Mouse (Mus musculus) liver, embryonic 16.5 days (tissue): ENCODE results near the gene Cnfn. TPM values are rescaled to one million over a fixed set of nuclear protein-coding genes. Genes with fewer than 3 reads are reported as not detected.

Experiments
- ATAC-seq: fragments of 200-750 bp; cut with Nextera tagmentation; 2 replicates; pipeline ENCODE4 v1.8.0; 2017; ENCODE audit warnings: low read depth, mild to moderate bottlenecking, moderate number of reproducible peaks, moderate library complexity
- H3K27ac ChIP-seq: fragments of 300-500 bp; sonication (generic); 2 replicates; pipeline ENCODE4 v1.5.1; 2014; ENCODE audit warnings: mild to moderate bottlenecking, low read length
- H3K27me3 ChIP-seq: fragments of 300-500 bp; sonication (generic); 2 replicates; pipeline ENCODE4 v1.6.1; 2014; ENCODE audit warnings: low read depth, low read length, mixed read lengths; ENCODE audit not compliant: control insufficient read depth, insufficient read depth
- H3K36me3 ChIP-seq: fragments of 300-500 bp; sonication (generic); 2 replicates; pipeline ENCODE4 v1.6.1; 2014; ENCODE audit warnings: mild to moderate bottlenecking; ENCODE audit not compliant: control insufficient read depth, insufficient read depth
- H3K4me1 ChIP-seq: fragments of 300-500 bp; sonication (generic); 2 replicates; pipeline ENCODE4 v1.6.1; 2014; ENCODE audit warnings: low read depth, low read length, mixed read lengths; ENCODE audit not compliant: control insufficient read depth
- H3K4me2 ChIP-seq: fragments of 300-500 bp; sonication (generic); 2 replicates; pipeline ENCODE4 v1.6.1; 2014; ENCODE audit warnings: low read depth, low read length, mixed read lengths
- H3K4me3 ChIP-seq: fragments of 300-500 bp; sonication (generic); 2 replicates; pipeline ENCODE4 v1.5.1; 2014; ENCODE audit warnings: low read depth, mild to moderate bottlenecking, low read length
- H3K9ac ChIP-seq: fragments of 300-500 bp; sonication (generic); 2 replicates; pipeline ENCODE4 v1.6.1; 2014; ENCODE audit warnings: low read depth, low read length
- H3K9me3 ChIP-seq: fragments of 300-500 bp; sonication (generic); replicated peaks from 2 replicates; pipeline ENCODE4 v1.6.1; 2016; ENCODE audit warnings: low read length; ENCODE audit not compliant: control insufficient read depth
- WGBS: fragments of 180-500 bp; shearing (Covaris S2); extraction: QIAGEN DNeasy Blood & Tissue Kit; methylation state at CpG from one replicate; pipeline ENCODE4 v1.1.7; 2014; ENCODE audit not compliant: insufficient replicate concordance; 5-methylcytosine and 5-hydroxymethylcytosine counted together
- polyA plus RNA-seq: library from polyadenylated mRNA; unstranded; fragments of >200 nt; fragmentation: Nextera tagmentation; extraction: Ambion mirVana; gene quantifications from 2 replicates; pipeline ENCODE4 v1.2.1, GENCODE M21; 2015

Gene Cnfn
- polyA plus RNA-seq = not detected in 2 replicates

DNA sequence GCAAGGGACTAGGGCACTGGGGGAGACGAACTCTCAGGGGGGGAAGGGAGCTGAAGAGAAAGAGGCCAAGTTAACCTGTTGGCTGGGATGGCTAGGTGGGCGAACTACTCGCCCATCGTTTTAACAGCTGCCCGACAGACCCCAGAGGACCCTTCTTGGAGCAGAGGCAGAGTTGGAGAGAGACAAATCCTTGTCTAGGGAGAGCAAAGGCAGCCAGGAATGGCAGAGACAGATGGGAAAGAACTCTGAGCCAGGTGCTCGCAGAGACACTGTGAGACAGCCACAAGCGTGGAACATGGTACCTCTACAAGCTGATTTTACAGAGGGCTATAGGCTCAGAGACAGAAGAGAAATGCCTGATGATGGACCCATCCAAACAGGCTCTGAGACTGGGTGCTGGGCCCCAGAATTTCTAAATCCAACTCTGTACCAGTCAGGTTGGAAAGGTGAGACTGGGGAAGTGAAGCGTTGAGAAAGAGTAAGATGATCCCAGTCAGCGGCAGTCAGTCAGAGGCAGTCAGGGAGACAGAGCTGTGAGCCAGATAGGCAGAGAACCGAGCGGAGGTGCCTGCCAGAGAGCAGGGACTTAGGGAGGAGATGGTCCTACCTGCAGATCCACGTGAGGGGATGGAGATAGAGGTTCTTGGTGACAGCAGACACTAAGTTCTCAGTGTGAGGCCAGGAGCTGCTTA, at the start of gene Cnfn:
Gene Cnfn (minus strand): TSS at position 667 of the 692 bp plus-strand sequence.
- no peak for ATAC-seq
- Histone ChIP-seq H3K9ac (no peak within 1 kb of the TSS), H3K27ac (no peak within 1 kb of the TSS), H3K4me1 (no peaks in the 10 kb centered on the region), H3K9me3 (no peaks in the 10 kb centered on the region), H3K27me3 (peaks cover 46% of the 10 kb centered on the region), H3K4me3 (no peak within 1 kb of the TSS), H3K4me2 (no peak within 1 kb of the TSS), H3K36me3 (no peaks in the 10 kb centered on the region)
- WGBS = 45% methylated on average over 12 of the region's 12 CpGs

DNA sequence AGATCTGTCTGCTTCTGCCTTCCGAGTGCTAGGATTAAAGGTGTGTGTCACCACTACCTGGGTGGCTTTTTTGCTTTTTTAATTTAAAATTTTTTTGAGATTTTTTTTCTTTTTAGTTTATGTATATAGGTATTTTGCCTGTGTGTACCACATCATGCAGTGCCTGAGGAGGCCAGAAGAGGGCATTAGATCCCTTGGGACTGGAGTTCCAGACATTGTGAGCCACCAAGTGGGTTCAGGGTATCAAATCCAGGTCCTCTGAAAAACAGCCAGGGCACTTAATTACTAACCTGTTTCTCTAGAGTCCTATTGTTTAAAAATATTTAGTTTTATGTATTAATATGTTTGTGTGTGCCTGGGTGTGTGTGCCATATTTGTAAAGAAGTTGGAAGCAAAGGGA, 48.1 kb upstream of the Cnfn start:
- Histone ChIP-seq H3K27ac (no peak overlapping the region), H3K27me3 (no peaks in the 10 kb centered on the region), H3K36me3 (no peaks in the 10 kb centered on the region), H3K9ac (no peak overlapping the region), H3K4me3 (no peak overlapping the region), H3K4me1 (no peaks in the 10 kb centered on the region), H3K9me3 (no peaks in the 10 kb centered on the region), H3K4me2 (no peak overlapping the region)
- no peak for ATAC-seq
- 34% methylated on average over 1 of the region's 1 CpGs for WGBS

DNA sequence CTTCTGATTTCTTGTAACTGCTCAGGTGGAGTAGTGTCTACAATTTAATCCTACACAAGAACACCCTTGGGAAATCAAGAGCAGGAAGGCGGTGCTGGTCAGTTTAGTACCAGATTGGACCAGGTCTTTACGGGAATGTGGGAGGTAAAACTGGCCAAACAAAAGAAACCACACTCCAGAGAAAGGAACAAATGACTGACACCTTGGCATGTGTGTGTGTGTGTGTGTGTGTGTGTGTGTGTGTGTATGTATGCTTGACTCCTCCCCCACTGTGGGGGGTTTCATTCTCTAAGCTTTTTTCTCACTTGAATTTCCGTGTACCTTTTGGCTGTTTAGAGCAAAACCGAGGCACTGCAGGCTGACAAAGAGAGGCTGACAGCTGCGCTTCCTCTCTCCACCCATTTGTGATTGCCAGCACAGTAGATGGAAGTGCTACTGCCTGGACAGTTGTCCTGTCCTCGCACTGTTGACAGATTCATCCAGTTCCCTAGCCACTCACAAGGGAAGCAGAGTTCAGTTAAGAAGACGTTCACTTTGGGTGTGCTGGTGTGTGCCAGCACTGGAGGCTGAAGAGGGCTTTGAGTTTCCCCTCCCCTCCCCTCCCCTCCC, 43.4 kb upstream of the Cnfn start, which contains the start of gene Cxcl17:
Gene Cxcl17 (minus strand): TSS at position 54 of the 609 bp plus-strand sequence.
- H3K4me1 ChIP-seq = no peaks in the 10 kb centered on the region
- H3K4me3 ChIP-seq = no peak within 1 kb of the TSS
- no peaks in the 10 kb centered on the region for H3K36me3 ChIP-seq
- 31% methylated on average over 7 of the region's 7 CpGs for WGBS
- H3K4me2 ChIP-seq = no peak within 1 kb of the TSS
- H3K27me3 ChIP-seq = no peaks in the 10 kb centered on the region
- ATAC-seq = no peak
- H3K9ac ChIP-seq = no peak within 1 kb of the TSS
- no peak within 1 kb of the TSS for H3K27ac ChIP-seq
- no peaks in the 10 kb centered on the region for H3K9me3 ChIP-seq

DNA sequence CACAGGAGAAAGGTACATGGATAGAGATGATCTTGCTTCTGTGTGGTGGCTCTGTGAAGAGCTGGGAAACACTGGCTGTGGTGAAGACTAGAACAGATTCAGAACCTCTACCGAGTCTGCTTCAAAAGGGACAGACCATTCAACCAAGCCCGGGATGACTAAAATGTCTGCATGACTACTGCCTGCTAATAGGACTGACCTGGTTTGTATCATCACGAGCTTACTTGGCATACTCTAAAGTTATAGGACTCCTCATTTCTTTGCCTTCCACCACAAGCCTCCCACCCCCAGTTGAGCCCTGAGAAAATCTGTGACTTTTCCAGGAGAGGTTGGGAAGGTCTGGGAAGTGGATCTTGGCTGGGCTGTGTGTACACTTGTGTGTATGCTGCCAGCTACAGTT, 42.3 kb upstream of the Cnfn start:
- no peaks in the 10 kb centered on the region for H3K27me3 ChIP-seq
- H3K36me3 ChIP-seq = no peaks in the 10 kb centered on the region
- no peak overlapping the region for H3K4me2 ChIP-seq
- H3K4me3 ChIP-seq = no peak overlapping the region
- no peaks in the 10 kb centered on the region for H3K4me1 ChIP-seq
- H3K27ac ChIP-seq = no peak overlapping the region
- 60% methylated on average over 3 of the region's 3 CpGs for WGBS
- no peaks in the 10 kb centered on the region for H3K9me3 ChIP-seq
- no peak for ATAC-seq
- no peak overlapping the region for H3K9ac ChIP-seq

DNA sequence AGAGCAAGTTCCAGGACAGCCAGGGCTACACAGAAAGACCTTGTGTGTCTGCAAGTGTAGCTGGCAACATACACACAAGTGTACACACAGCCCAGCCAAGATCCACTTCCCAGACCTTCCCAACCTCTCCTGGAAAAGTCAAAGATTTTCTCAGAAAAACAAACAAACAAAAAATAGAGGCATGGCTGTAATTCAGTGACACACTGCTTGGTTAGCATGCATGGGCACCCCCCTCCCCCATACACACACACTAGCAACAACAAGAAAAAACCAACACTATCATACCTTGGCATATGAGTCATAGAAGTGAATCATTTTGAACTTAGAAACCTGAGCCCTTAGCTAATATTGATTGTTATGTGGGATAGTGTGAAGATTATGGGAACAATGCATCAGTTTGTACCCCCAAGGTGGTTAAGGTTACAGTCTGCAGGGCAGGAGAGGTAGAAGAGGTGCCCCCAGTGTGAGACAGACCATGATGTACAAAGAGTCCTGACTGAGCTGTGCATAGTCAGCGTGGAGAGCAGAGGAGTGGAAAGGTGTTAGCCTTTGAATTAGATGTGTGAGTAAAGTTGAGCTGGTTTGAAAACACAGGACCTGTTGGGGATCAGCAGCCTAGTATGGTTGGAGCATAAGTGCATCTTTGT, 41.6 kb upstream of the Cnfn start:
- WGBS = 55% methylated on average over 1 of the region's 1 CpGs
- no peak overlapping the region for H3K4me3 ChIP-seq
- H3K4me2 ChIP-seq = no peak overlapping the region
- H3K27ac ChIP-seq = no peak overlapping the region
- no peaks in the 10 kb centered on the region for H3K36me3 ChIP-seq
- H3K9me3 ChIP-seq = no peaks in the 10 kb centered on the region
- no peaks in the 10 kb centered on the region for H3K27me3 ChIP-seq
- no peaks in the 10 kb centered on the region for H3K4me1 ChIP-seq
- no peak overlapping the region for H3K9ac ChIP-seq
- ATAC-seq = no peak

DNA sequence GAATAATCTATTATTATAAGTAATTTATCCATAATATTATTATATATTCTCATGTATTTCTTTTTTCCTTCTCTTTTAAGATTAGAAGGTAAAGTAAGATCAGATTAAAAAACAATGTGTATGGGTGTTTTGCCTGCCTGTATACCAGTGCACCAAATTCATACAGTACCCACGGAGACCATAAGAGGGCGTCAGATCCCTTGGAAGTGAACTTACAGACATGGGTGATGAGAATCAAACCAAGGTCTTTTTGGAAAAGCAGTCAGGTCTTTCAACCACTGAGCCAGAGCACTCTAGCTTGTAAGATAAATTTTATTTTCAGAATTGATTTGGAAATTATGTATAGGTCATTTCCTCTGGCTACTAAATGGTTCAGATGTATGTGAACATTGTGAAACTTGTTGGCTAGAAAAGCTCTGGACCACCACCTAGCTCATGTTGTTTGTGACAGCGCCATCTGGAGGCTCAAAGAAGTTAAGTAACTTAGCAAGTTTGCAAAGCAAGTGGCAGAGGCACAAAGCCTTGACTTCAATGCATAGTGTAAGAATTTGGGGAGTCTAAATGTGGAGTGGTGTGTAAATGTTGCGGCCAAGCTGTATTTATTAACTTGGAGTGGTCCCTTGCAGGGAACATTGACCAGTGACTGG, 39.7 kb upstream of the Cnfn start:
- H3K27ac ChIP-seq = no peak overlapping the region
- H3K9ac ChIP-seq = no peak overlapping the region
- no peak overlapping the region for H3K4me3 ChIP-seq
- H3K36me3 ChIP-seq = no peaks in the 10 kb centered on the region
- H3K9me3 ChIP-seq = no peaks in the 10 kb centered on the region
- ATAC-seq = no peak
- 43% methylated on average over 4 of the region's 4 CpGs for WGBS
- H3K4me1 ChIP-seq = no peaks in the 10 kb centered on the region
- no peaks in the 10 kb centered on the region for H3K27me3 ChIP-seq
- H3K4me2 ChIP-seq = no peak overlapping the region

DNA sequence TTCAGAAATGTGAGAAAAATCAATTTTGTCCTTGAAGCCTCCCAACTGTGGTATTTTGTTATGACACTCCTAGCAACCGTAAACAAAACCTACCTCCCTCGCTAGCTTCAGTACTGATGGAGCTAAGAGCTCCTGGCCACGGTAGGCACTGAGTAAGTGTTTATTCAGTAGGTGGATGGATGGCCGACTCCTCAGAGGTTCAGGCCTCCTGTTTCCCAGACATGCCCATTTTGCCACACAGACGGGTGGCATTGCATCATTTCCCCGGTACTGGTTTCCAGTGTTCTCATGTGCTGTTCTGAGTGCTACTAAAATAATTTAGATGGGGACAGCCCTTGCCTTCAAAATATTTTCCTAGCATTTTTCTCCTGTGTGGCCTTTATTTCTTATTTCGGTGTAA, 36.9 kb upstream of the Cnfn start:
- 59% methylated on average over 7 of the region's 7 CpGs for WGBS
- no peak overlapping the region for H3K9ac ChIP-seq
- no peaks in the 10 kb centered on the region for H3K27me3 ChIP-seq
- peaks cover 5% of the 10 kb centered on the region for H3K4me1 ChIP-seq
- H3K9me3 ChIP-seq = no peaks in the 10 kb centered on the region
- no peak for ATAC-seq
- no peak overlapping the region for H3K4me3 ChIP-seq
- H3K4me2 ChIP-seq = no peak overlapping the region
- no peaks in the 10 kb centered on the region for H3K36me3 ChIP-seq
- H3K27ac ChIP-seq = no peak overlapping the region

DNA sequence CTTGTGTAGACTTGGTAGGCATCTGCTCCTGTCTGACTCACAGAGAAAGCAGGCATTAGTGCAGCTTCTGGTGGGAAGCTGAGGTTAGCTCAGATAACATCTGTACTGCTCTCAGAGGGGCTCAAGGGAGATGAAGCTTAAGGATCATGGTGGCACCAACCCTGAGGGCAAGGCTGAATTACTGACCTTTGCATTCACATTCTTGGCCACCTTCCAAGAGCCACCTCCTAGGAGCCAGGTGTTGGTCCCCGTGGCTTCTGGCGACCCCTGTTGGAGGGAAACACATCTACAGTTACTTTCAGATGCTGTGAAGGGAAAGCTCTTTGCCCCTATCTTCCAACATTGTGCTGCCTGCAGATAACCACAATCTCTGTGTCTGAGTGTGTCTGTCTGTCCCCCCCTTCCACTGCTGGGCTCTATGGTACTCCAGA, 33.2 kb upstream of the Cnfn start:
- ATAC-seq = peak; percentile 54; the same call in 1 of the 2 replicates
- H3K9me3 ChIP-seq = no peaks in the 10 kb centered on the region
- no peak overlapping the region for H3K4me2 ChIP-seq
- no peak overlapping the region for H3K27ac ChIP-seq
- no peak overlapping the region for H3K4me3 ChIP-seq
- H3K4me1 ChIP-seq = peaks cover 5% of the 10 kb centered on the region
- 0% methylated on average over 2 of the region's 2 CpGs for WGBS
- no peak overlapping the region for H3K9ac ChIP-seq
- no peaks in the 10 kb centered on the region for H3K36me3 ChIP-seq
- no peaks in the 10 kb centered on the region for H3K27me3 ChIP-seq
